Mouse (Mus musculus) G1E (cell line): ENCODE data around the gene Mrpl22. TPM values are rescaled to one million over a fixed set of nuclear protein-coding genes. Genes with fewer than 3 reads are reported as not detected.
"Not testable (repeated sequence)": the region's sequence is repeated elsewhere in the genome, so short reads cannot be mapped to it uniquely, and the experiment has no call there.

Source experiments
- ATAC-seq: 2 replicates; pipeline ENCODE4 v1.8.0; 2016; ENCODE audit warnings: mild to moderate bottlenecking; ENCODE audit not compliant: insufficient number of reproducible peaks, poor library complexity, low FRiP score, severe bottlenecking; ENCODE audit errors: extremely low read depth
- DNase-seq: peaks from one replicate; pipeline ENCODE4 v3.0.0; 2012; ENCODE audit warnings: low spot score
- H3K27me3 ChIP-seq: 2 replicates; pipeline ENCODE4 v1.6.1; 2012; ENCODE audit warnings: mild to moderate bottlenecking, low read length, inconsistent platforms; ENCODE audit not compliant: insufficient read depth
- H3K36me3 ChIP-seq: replicated peaks from 2 replicates; pipeline ENCODE3; 2012; ENCODE audit warnings: mild to moderate bottlenecking, inconsistent platforms
- H3K4me1 ChIP-seq: 2 replicates; pipeline ENCODE4 v1.6.1; 2012; ENCODE audit warnings: low read depth, low read length, inconsistent platforms, mixed read lengths; ENCODE audit not compliant: insufficient read depth
- H3K4me3 ChIP-seq: 2 replicates; pipeline ENCODE4 v1.5.1; 2012; ENCODE audit warnings: low read depth, mild to moderate bottlenecking, inconsistent platforms, low read length, moderate library complexity, mixed read lengths
- H3K9me3 ChIP-seq: replicated peaks from 2 replicates; pipeline ENCODE4 v1.6.1; 2012; ENCODE audit warnings: inconsistent platforms
- CTCF ChIP-seq: IDR thresholded peaks from 2 replicates; pipeline ENCODE4 v1.5.1; 2012; ENCODE audit warnings: low read depth, low read length, inconsistent platforms, mixed read lengths
- GATA1 ChIP-seq: IDR thresholded peaks from 2 replicates; pipeline ENCODE4 v1.6.1; 2012; ENCODE audit warnings: borderline replicate concordance, low read length, inconsistent platforms, mixed read lengths
- GATA2 ChIP-seq: IDR thresholded peaks from 2 replicates; pipeline ENCODE4 v1.6.1; 2012; ENCODE audit warnings: low read depth, low read length, inconsistent platforms, borderline replicate concordance
- POLR2AphosphoS5 ChIP-seq: IDR thresholded peaks from 2 replicates; pipeline ENCODE4 v1.6.1; 2012; ENCODE audit warnings: low read depth, low read length, inconsistent platforms; ENCODE audit not compliant: insufficient replicate concordance
- TAL1 ChIP-seq: conservative IDR thresholded peaks from 2 replicates; pipeline ENCODE4 v1.6.1; 2012; ENCODE audit warnings: low read depth, low read length, inconsistent platforms, mixed read lengths
- polyA plus RNA-seq: library from polyadenylated mRNA; stranded (reverse); fragments of >175 nt; gene quantifications from 2 replicates; pipeline ENCODE4 v1.2.3, GENCODE M21; 2012
- total RNA-seq, 2 experiments: library from RNA; stranded (forward) in 1 of 2; stranded (reverse) in 1 of 2; fragments of 200-1000 nt in 1 of 2; fragments of >200 nt in 1 of 2; fragmentation: Nextera tagmentation in 1 of 2; gene quantifications; 2 replicates each; pipeline ENCODE4 v1.2.3; 2014 to 2017

The Mrpl22 gene
- total and polyA plus RNA-seq, 3 experiments = 19.0 to 72.6 (median 67.5) TPM

GRCm38 (mm10) chr11:58216823-58217222 is 45.4 kb downstream of the Mrpl22 start:
- Histone ChIP-seq H3K27me3 (no peaks in the 10 kb centered on the region), H3K4me3 (no peak overlapping the region), H3K36me3 (peaks cover 34% of the 10 kb centered on the region), H3K9me3 (no peaks in the 10 kb centered on the region), H3K4me1 (peaks cover 54% of the 10 kb centered on the region)
- DNase-seq = no peak
- no peak for ATAC-seq
- no peak for TF ChIP-seq TAL1
- TF ChIP-seq CTCF = no peak
- TF ChIP-seq POLR2AphosphoS5 = no peak
- TF ChIP-seq GATA2 = no peak

DNA sequence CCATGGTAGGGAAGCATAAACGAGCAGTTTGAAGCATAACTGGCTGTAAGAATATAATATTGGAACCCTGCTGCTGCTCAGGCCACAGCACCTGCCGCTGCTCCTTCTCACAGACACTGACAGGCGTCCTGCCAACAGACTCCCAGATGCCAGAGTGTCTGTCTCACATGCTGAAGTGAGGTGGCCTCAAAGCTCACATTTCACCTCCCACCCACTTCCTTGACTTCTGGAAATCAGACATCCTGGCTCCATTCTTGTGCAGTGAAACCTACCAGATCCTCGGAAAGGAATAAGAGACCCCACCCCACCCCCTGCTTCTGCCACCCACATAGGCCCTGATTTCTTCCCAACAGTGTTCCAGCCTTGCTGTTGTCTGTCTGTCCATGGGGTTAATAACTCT is 52.3 kb downstream of the Mrpl22 start:
- no peak for TF ChIP-seq GATA2
- Histone ChIP-seq H3K9me3 (no peaks in the 10 kb centered on the region), H3K36me3 (peaks cover 19% of the 10 kb centered on the region), H3K4me3 (no peak overlapping the region), H3K4me1 (peaks cover 13% of the 10 kb centered on the region), H3K27me3 (peaks cover 5% of the 10 kb centered on the region; the same call in 1 of the 2 replicates)
- DNase-seq (no peak), ATAC-seq (no peak)

DNA sequence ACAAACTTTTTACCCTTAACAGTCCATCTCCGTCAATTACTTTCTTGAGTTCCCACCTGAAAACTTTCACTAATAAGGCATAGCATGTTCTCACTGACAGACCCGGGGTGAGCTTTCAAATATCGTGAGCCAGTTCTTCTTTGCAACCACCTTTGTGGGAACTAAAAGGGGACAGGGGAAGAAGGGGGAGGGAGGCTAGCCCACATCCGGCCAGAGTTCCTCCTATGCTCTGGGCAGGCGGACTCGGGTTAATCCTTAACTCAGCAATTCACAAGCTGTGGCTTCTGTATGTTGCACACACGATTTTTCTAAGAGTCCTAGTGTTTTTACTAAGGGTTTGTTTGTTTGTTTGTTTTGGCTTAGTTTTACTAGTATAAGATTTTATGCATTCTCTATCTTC is 52.9 kb downstream of the Mrpl22 start:
- H3K4me3 ChIP-seq = no peak overlapping the region
- H3K9me3 ChIP-seq = no peaks in the 10 kb centered on the region
- no peak for TF ChIP-seq POLR2AphosphoS5
- no peak for TF ChIP-seq GATA1
- no peak for TF ChIP-seq GATA2
- no peak for TF ChIP-seq TAL1
- DNase-seq (no peak), ATAC-seq (no peak)
- peaks cover 10% of the 10 kb centered on the region for H3K27me3 ChIP-seq
- peaks cover 14% of the 10 kb centered on the region for H3K36me3 ChIP-seq
- H3K4me1 ChIP-seq = peaks cover 9% of the 10 kb centered on the region

GRCm38 (mm10) chr11:58224872-58225271 is 53.4 kb downstream of the Mrpl22 start:
- Histone ChIP-seq H3K27me3 (peaks cover 16% of the 10 kb centered on the region), H3K36me3 (peaks cover 11% of the 10 kb centered on the region)
- not testable (repeated sequence) for H3K4me1 ChIP-seq, H3K9me3 ChIP-seq, ATAC-seq, DNase-seq, H3K4me3 ChIP-seq

GRCm38 (mm10) chr11:58225655-58226054 is 54.2 kb downstream of the Mrpl22 start:
- H3K9me3 ChIP-seq = no peaks in the 10 kb centered on the region
- TF ChIP-seq CTCF = peak; percentile 98
- TF ChIP-seq GATA2 = no peak
- H3K36me3 ChIP-seq = peaks cover 6% of the 10 kb centered on the region
- ATAC-seq (no peak), DNase-seq (no peak)
- peaks cover 9% of the 10 kb centered on the region for H3K4me1 ChIP-seq
- no peak overlapping the region for H3K4me3 ChIP-seq
- peaks cover 21% of the 10 kb centered on the region for H3K27me3 ChIP-seq

- no peak overlapping the region for H3K4me3 ChIP-seq
- no peak for TF ChIP-seq CTCF
- TF ChIP-seq GATA1 = no peak
- no peak for TF ChIP-seq GATA2
- no peak for TF ChIP-seq TAL1
- TF ChIP-seq POLR2AphosphoS5 = no peak
- peaks cover 9% of the 10 kb centered on the region for H3K4me1 ChIP-seq
- no peak for ATAC-seq
- peaks cover 29% of the 10 kb centered on the region for H3K27me3 ChIP-seq
- no peak for DNase-seq
- no peaks in the 10 kb centered on the region for H3K9me3 ChIP-seq
- peaks cover 2% of the 10 kb centered on the region for H3K36me3 ChIP-seq
These were observed 55.0 kb downstream of the Mrpl22 start for GRCm38 (mm10) chr11:58226425-58226824.

GRCm38 (mm10) chr11:58228021-58228420 is 56.6 kb downstream of the Mrpl22 start:
- not testable (repeated sequence) for H3K4me3 ChIP-seq, H3K4me1 ChIP-seq, ATAC-seq, DNase-seq, H3K36me3 ChIP-seq, H3K9me3 ChIP-seq
- H3K27me3 ChIP-seq = peaks cover 44% of the 10 kb centered on the region

Other genes with a start within 250 kb of the Mrpl22 start
- gene Larp1, start 162.6 kb upstream of the Mrpl22 start, total RNA-seq (2014; fragmentation: Nextera tagmentation) = 184 and 189 TPM in 2 replicates
- gene Larp1, start 162.6 kb upstream of the Mrpl22 start, total RNA-seq (2017) = 31.4 and 34.7 TPM in 2 replicates
- gene Larp1, start 162.6 kb upstream of the Mrpl22 start, polyA plus RNA-seq = 111 and 123 TPM in 2 replicates
- gene Gm12248, start 78.5 kb upstream of the Mrpl22 start, total RNA-seq (2014; fragmentation: Nextera tagmentation) = 0.90 and 2.5 TPM in 2 replicates
- gene Gm12248, start 78.5 kb upstream of the Mrpl22 start, total RNA-seq (2017) = 0.76 TPM in 1 of 2 replicates, not detected in the other
- 0.05 TPM in 1 of 2 replicates, not detected in the other for gene Gm12248, start 78.5 kb upstream of the Mrpl22 start, polyA plus RNA-seq
- gene Cnot8, start 67.5 kb upstream of the Mrpl22 start, total RNA-seq (2014; fragmentation: Nextera tagmentation) = 64.2 and 65.1 TPM in 2 replicates
- 111 and 126 TPM in 2 replicates for gene Cnot8, start 67.5 kb upstream of the Mrpl22 start, total RNA-seq (2017)
- gene Cnot8, start 67.5 kb upstream of the Mrpl22 start, polyA plus RNA-seq = 4.4 and 5.5 TPM in 2 replicates
- gene Gemin5, start 3.1 kb upstream of the Mrpl22 start, total RNA-seq (2014; fragmentation: Nextera tagmentation) = 43.9 and 61.6 TPM in 2 replicates
- gene Gemin5, start 3.1 kb upstream of the Mrpl22 start, total RNA-seq (2017) = 25.9 and 26.3 TPM in 2 replicates
- gene Gemin5, start 3.1 kb upstream of the Mrpl22 start, polyA plus RNA-seq = 14.6 and 19.6 TPM in 2 replicates
- gene Igtp, start 27.9 kb downstream of the Mrpl22 start, total RNA-seq (2014; fragmentation: Nextera tagmentation) = 10.3 and 11.1 TPM in 2 replicates
- 9.9 and 11.0 TPM in 2 replicates for gene Igtp, start 27.9 kb downstream of the Mrpl22 start, total RNA-seq (2017)
- gene Igtp, start 27.9 kb downstream of the Mrpl22 start, polyA plus RNA-seq = 1.2 and 1.4 TPM in 2 replicates
- gene Irgm2, start 28.0 kb downstream of the Mrpl22 start, total RNA-seq (2014; fragmentation: Nextera tagmentation) = 6.7 and 7.1 TPM in 2 replicates
- gene Irgm2, start 28.0 kb downstream of the Mrpl22 start, total RNA-seq (2017) = 6.0 and 6.3 TPM in 2 replicates
- gene Irgm2, start 28.0 kb downstream of the Mrpl22 start, polyA plus RNA-seq = 0.18 and 0.30 TPM in 2 replicates
- gene 4930438A08Rik, start 103.1 kb downstream of the Mrpl22 start, total RNA-seq (2014; fragmentation: Nextera tagmentation) = not detected in 2 replicates
- gene 4930438A08Rik, start 103.1 kb downstream of the Mrpl22 start, total RNA-seq (2017) = 0.05 TPM in 1 of 2 replicates, not detected in the other
- not detected in 2 replicates for gene 4930438A08Rik, start 103.1 kb downstream of the Mrpl22 start, polyA plus RNA-seq
- gene Zfp692, start 135.4 kb downstream of the Mrpl22 start, total RNA-seq (2014; fragmentation: Nextera tagmentation) = 14.4 and 17.5 TPM in 2 replicates
- 14.5 and 20.0 TPM in 2 replicates for gene Zfp692, start 135.4 kb downstream of the Mrpl22 start, total RNA-seq (2017)
- gene Zfp692, start 135.4 kb downstream of the Mrpl22 start, polyA plus RNA-seq = 15.5 and 16.6 TPM in 2 replicates
- gene Zfp672, start 158.7 kb downstream of the Mrpl22 start, total RNA-seq (2014; fragmentation: Nextera tagmentation) = 24.2 and 27.1 TPM in 2 replicates
- gene Zfp672, start 158.7 kb downstream of the Mrpl22 start, total RNA-seq (2017) = 27.2 and 29.6 TPM in 2 replicates
- gene Zfp672, start 158.7 kb downstream of the Mrpl22 start, polyA plus RNA-seq = 7.9 TPM in 2 replicates
- gene Sh3bp5l, start 159.1 kb downstream of the Mrpl22 start, total RNA-seq (2014; fragmentation: Nextera tagmentation) = 4.5 and 5.1 TPM in 2 replicates
- gene Sh3bp5l, start 159.1 kb downstream of the Mrpl22 start, total RNA-seq (2017) = 18.1 and 19.5 TPM in 2 replicates
- 18.2 and 18.6 TPM in 2 replicates for gene Sh3bp5l, start 159.1 kb downstream of the Mrpl22 start, polyA plus RNA-seq
- gene Lypd8, start 207.4 kb downstream of the Mrpl22 start, total RNA-seq (2014; fragmentation: Nextera tagmentation) = 0.68 and 1.2 TPM in 2 replicates
- gene Lypd8, start 207.4 kb downstream of the Mrpl22 start, total RNA-seq (2017) = 0.16 and 0.29 TPM in 2 replicates
- 0.07 TPM in 1 of 2 replicates, not detected in the other for gene Lypd8, start 207.4 kb downstream of the Mrpl22 start, polyA plus RNA-seq
- not detected in 2 replicates for gene 1810065E05Rik, start 249.4 kb downstream of the Mrpl22 start, total RNA-seq (2014; fragmentation: Nextera tagmentation)
- not detected in 2 replicates for gene 1810065E05Rik, start 249.4 kb downstream of the Mrpl22 start, total RNA-seq (2017)
- not detected in 2 replicates for gene 1810065E05Rik, start 249.4 kb downstream of the Mrpl22 start, polyA plus RNA-seq